Mouse (Mus musculus) ovary, adult 18-20 months (tissue): ENCODE measurements around the gene Tirap.
A peak's percentile ranks its signal among the peaks of the same experiment; 100 is the strongest.

Source experiments
- DNase-seq: peaks from one replicate; pipeline ENCODE4 v3.0.0; 2022; ENCODE audit warnings: low spot score, mixed read lengths

Gene Tirap

DNA sequence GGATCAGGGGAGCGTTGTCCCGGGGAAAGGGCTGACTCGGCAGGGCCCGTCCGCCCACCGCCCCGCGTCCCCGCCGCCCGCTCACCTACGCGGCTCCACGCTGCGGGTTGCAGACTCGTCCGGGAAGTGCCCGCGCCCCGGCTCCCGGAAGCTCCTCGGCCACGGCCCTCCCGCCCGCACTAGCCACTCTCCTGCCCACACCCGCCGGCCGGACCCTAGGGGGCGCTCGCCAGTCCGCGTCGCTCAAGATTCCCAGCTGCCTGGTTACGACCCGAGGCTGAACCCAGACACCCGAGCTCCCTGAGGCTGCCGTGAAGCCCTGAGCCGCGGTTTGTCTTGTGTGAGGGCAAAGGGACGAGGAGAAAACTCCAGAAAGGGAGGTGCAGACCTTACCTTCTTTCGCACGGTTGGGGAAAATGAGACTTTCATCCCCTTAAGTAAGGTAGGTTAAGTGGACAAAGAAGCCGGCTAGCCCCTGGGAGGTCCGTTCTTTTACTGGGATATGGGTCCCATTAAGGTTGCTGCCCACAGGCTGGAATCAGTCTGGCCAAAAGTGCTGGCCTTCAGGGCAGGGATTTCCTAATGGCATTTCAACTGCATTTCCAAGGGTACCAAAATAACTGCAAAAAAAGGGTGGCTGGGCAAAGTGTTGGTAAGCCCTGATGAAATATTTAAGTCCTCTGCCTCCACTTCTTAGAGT lies at the start of gene Tirap, which contains the start of gene Srpr:
Gene Tirap (minus strand): TSS at position 520 of the 700 bp plus-strand sequence.
Gene Srpr (plus strand): TSS at position 404 of the 700 bp plus-strand sequence.
- DNase-seq: peak; percentile 82

DNA sequence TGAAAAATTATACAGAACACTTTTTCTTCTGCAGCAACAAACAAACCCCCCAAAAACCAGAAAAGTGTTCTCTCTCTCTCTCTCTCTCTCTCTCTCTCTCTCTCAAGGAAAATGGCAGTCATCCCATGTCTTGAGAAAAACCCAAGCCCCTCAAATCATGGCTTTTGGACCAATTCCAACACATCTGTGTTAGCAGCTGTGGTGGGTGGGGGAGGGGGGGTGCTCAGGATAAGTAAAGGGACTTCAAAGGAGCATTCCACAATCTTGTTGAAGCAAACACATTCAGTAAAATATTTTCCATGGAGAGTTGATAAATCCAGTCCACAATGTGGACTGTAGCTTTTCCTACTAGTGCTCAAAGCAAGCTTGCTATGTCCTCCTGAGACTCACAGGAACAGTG lies 49.4 kb upstream of the Tirap start:
- DNase-seq: no peak

DNA sequence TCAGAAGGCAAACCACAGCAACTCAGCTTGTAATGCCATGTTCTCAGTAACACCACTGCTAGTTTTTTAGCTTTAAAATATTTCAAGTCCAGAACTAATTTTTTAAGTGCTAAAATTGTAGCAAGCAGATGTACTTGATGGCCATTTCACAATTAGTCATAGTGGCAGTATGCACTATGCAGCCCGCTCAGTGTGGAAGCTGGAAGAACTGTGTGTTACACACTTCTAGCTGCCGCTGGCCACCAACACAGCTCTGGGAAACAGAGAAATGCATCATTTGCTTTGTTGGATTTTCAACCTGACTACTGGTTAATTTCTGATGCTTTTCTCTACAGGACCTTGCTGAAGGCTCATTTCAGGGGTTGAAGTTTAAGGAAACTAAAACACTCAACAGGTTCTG lies 47.3 kb upstream of the Tirap start:
- no peak for DNase-seq

DNA sequence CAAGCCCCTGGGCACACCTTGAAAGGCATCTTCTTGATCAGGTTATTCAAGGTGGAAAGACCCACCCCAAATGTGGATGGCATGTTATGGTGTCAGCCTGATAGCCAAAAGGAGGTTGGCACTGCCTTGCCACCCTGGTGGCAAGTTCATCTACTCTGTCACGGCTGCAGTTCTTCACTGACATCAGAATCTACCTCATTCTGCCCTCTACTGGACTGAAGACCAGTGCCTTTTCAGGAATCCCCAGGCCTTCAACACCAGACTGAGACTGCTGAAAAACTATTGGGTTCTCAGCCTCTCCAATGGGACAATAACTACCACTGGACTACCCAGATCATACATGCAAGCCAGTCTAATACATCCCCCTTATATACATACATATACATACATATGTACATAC lies 39.6 kb upstream of the Tirap start:
- DNase-seq: no peak

- no peak for DNase-seq
Measured at GRCm38 (mm10) chr9:35238915-35239571, 39.0 kb upstream of the Tirap start.

DNA sequence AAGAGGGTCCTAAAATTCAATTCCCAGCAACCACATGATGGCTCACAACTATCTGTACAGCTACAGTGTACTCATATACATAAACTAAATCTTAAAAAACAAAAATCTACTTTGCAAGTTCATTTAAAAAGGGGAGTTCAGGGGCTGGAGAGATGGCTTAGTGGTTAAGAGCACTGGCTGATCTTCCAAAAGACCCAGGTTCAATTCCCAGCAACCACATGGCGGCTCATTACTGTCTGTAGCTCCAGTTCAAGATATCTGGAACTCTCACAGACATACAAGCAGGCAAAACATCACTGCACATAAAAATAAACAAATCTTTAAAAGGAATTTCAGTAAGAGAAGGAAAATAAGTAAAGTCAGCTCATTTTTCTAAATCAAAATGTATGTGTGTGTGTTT lies 38.3 kb upstream of the Tirap start:
- no peak for DNase-seq

DNA sequence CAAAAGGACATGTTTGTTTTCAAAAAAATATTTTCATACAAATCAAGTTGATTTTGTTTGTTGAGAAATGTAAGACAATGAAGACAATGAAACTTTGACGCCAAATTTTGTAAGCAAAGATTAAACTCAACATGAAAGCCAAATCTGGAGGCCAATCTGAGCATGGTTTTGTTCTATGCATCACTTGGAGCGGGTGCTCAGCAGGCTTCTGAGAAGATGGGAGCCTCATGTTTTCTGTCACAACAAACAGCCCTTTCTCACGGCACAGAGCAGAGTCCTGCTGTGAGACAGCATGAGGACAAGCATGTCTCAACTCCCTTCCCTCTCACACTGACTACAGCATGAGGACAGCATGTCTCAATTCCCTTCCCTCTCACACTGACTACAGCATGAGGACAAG lies 35.9 kb upstream of the Tirap start:
- DNase-seq: no peak

DNA sequence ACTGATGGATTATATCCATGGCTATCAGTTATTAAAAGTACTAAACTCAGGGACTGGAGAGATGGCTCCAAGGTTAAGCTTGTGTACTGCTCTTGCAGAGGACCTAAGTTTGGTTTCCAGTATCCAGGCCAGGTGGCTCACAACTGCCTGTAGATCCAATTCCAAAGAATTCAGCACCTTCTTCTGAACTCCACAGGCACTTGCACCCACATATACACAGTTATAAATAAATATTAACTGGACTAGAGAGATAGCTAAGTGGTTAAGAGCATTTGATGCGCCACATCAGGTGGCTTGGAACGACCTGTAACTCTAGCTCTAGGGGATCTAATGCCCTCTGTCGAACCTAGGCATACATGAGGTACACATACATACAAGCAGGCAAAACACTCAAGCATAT lies 28.6 kb upstream of the Tirap start:
- DNase-seq: no peak

DNA sequence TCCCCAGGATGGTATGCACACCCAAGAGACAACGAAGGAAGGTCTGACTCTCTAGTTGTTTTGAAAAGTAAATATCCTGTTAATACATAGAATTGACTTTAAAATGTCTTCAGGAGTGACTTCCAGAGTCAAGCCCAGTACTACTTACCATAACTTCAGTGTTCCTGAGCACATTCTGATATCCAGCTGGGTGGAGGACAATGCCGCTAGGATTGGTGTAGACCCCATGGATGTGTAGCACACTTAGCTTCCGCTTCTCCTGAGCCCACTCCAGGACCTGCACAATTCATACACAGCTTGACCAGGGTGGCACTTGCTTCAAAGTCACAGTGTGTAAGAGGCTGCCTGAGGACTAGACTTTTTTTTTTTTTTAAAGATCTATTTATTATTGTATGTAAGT lies 23.4 kb upstream of the Tirap start:
- no peak for DNase-seq

DNA sequence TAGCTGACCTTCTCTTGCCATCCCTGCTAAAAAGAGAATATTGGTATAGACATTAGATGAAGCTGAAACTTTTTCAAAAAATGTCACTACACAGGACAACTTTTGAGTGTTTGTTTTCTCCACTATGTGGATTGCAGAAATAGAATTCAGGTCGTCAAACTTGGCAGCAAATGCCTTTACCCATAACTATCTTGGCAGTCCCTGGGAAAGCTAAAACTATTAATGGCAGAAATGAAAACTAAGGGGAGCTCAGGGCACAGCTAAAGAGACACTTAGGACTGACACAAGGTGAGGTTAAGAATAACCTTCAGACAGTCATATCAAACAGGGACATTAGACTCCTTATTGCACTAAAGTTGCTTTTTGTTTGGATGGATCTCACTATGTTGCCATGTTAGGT lies 17.9 kb upstream of the Tirap start:
- no peak for DNase-seq

GRCm38 (mm10) chr9:35211573-35212511 lies 11.8 kb upstream of the Tirap start:
- no peak for DNase-seq

- peak; percentile 99 for DNase-seq
Measured at GRCm38 (mm10) chr9:35210542-35211474, 10.7 kb upstream of the Tirap start, which contains the start of gene Foxred1. Gene Foxred1, minus strand, starts transcription at chr9:35211055.

GRCm38 (mm10) chr9:35204421-35204820 lies 4.3 kb upstream of the Tirap start:
- no peak for DNase-seq

- no peak for DNase-seq
Measured at GRCm38 (mm10) chr9:35203536-35203935, 3.4 kb upstream of the Tirap start.

GRCm38 (mm10) chr9:35200529-35201060 lies 504 bp upstream of the Tirap start:
- no peak for DNase-seq

DNA sequence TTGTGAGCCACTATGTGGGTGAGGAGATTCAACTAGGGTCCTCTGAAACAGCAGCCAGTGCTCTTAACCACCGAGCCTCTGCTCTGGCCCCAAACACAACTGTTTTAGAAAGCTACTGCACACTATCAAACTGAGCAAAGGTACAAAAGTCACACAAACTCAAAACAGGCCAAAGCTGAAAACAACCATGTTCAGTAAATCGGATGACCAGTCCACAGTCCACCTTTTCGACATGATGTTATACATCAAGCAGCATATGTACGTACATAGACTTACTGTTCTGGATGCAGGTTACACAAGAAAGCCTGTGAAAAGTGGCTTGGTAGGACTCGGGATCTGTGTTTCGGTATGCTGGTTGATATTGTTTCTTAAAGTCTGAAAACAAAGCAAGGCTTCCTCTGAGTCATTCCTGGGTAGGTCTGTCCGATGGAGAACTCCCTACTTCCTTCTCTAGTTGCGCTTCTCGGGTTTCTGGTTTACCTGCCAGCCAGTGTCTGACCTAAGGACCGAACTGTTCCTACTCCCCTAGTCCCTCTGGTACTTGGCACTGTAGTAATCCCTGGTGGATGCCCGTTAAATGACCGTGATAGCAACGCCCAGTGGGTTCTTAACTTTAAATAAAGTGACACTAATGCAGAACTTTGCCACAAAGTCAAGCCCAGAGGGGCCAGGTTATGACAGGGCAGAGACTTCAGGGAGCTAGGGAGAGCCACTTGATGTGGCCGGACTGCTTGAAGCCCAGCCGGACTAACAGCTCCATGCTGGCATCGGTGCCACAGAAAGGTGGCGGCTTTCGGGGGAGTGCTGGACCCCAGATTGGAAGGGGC lies 933 bp downstream of the Tirap start:
- DNase-seq: no peak

- no peak for DNase-seq
Measured at GRCm38 (mm10) chr9:35198351-35198750, 1.7 kb downstream of the Tirap start.

- DNase-seq: no peak
Measured at GRCm38 (mm10) chr9:35197625-35198024, 2.5 kb downstream of the Tirap start.

DNA sequence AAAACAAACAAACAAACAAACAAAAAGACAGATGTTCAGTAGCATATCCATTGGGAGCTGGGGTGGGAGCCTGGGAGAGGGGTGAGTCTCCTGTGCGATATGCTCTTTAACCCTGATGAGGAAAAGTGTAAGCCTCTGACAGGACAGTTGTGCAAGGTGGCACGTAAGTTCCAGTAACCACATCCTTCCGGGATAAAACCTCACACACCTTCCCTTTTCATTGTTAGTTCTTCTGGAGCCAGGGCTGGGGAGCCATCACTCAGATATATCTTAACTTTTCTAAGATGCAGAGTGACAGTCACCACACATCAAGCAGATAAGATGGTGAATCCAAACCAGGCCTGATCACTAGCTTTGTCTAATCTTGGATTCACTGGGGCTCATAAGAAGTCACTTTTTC lies 6.0 kb downstream of the Tirap start:
- no peak for DNase-seq

- DNase-seq: no peak
Measured at GRCm38 (mm10) chr9:35192983-35193542, 7.0 kb downstream of the Tirap start.
